Mouse (Mus musculus) hindbrain, embryonic 14.5 days (tissue): ENCODE measurements at regions not wholly inside any gene's neighbourhood (a gene's known extent, or its start where the extent isn't known, plus 50 kb on each side); places are given as distances from the start of the nearest gene placed in this dataset.

Experiments
- ATAC-seq: fragments of 200-750 bp; cut with Nextera tagmentation; 2 replicates; pipeline ENCODE4 v1.8.0; 2017; ENCODE audit warnings: moderate number of reproducible peaks, mild to moderate bottlenecking, moderate TSS enrichment, moderate library complexity; ENCODE audit not compliant: low FRiP score
- DNase-seq: peaks from one replicate; pipeline ENCODE4 v3.0.0-alpha.2; 2015; ENCODE audit warnings: low spot score
- H3K27ac ChIP-seq: fragments of 300-500 bp; sonication (generic); 2 replicates; pipeline ENCODE4 v1.5.1; 2014; ENCODE audit warnings: mild to moderate bottlenecking, moderate library complexity
- H3K27me3 ChIP-seq: fragments of 300-500 bp; sonication (generic); 2 replicates; pipeline ENCODE4 v1.6.1; 2014; ENCODE audit warnings: mild to moderate bottlenecking, low read length, mixed read lengths; ENCODE audit not compliant: control insufficient read depth, insufficient read depth
- H3K36me3 ChIP-seq: fragments of 300-500 bp; sonication (generic); replicated peaks from 2 replicates; pipeline ENCODE4 v1.6.1; 2014; ENCODE audit not compliant: control insufficient read depth, insufficient read depth
- H3K4me1 ChIP-seq: fragments of 300-500 bp; sonication (generic); replicated peaks from 2 replicates; pipeline ENCODE4 v1.6.1; 2014; ENCODE audit warnings: antibody characterized with exemption, low read length, mixed read lengths; ENCODE audit not compliant: control insufficient read depth, insufficient read depth
- H3K4me2 ChIP-seq: fragments of 300-500 bp; sonication (generic); replicated peaks from 2 replicates; pipeline ENCODE4 v1.6.1; 2014; ENCODE audit warnings: mild to moderate bottlenecking, moderate library complexity
- H3K4me3 ChIP-seq: fragments of 300-500 bp; sonication (generic); replicated peaks from 2 replicates; pipeline ENCODE4 v1.5.1; 2014; ENCODE audit warnings: mild to moderate bottlenecking, low read length
- H3K9ac ChIP-seq: fragments of 300-500 bp; sonication (generic); 2 replicates; pipeline ENCODE4 v1.6.1; 2014
- H3K9me3 ChIP-seq: fragments of 300-500 bp; sonication (generic); 2 replicates; pipeline ENCODE4 v1.6.1; 2016; ENCODE audit warnings: low read length; ENCODE audit not compliant: control insufficient read depth
- WGBS: fragments of 180-500 bp; shearing (Covaris S2); extraction: QIAGEN DNeasy Blood & Tissue Kit; methylation state at CpG from one replicate; pipeline ENCODE4 v1.1.7; 2014; 5-methylcytosine and 5-hydroxymethylcytosine counted together

GRCm38 (mm10) chr1:47479059-47479458, 586.4 kb upstream of the Slc39a10 start:
- Histone ChIP-seq H3K4me1 (no peaks in the 10 kb centered on the region), H3K27ac (no peak overlapping the region), H3K27me3 (no peaks in the 10 kb centered on the region), H3K4me3 (no peak overlapping the region), H3K36me3 (no peaks in the 10 kb centered on the region), H3K9me3 (no peaks in the 10 kb centered on the region), H3K4me2 (no peak overlapping the region), H3K9ac (no peak overlapping the region)
- 84% methylated on average over 1 of the region's 1 CpGs for WGBS
- ATAC-seq (no peak), DNase-seq (no peak)

DNA sequence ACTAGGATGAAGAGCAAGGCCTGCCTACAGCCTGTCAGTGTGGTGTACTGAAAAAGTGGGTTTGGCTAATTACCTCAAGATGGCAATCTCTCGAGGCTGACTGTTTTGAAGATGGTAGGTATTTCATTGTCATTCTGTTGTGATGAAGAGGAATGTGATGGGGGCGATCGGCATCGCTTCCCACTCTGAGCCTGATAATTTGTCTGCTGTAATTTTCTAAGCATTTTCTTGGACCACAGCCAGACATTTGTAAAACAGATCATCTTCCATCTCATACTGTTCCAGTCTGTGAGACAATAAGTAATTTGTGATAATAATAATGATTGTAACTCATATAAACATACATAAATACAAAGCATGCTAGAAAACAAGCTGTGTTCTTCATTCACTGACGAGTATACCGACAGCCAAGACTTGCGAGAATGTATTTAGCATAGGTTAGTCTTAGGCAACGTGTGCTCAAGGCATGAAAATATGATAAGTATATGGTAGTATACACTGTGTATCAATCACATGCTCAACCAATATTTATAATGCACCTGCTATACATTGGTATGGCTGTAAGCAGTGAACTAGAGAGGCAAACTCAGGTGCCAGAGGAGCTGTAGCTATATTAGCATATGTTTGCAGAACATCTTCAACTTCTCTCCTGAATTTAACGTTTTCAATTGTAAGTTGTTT, 574.1 kb upstream of the Slc39a10 start:
- 72% methylated on average over 9 of the region's 9 CpGs for WGBS
- no peak overlapping the region for H3K9ac ChIP-seq
- DNase-seq: no peak
- H3K27ac ChIP-seq: no peak overlapping the region
- H3K4me3 ChIP-seq: no peak overlapping the region
- no peaks in the 10 kb centered on the region for H3K4me1 ChIP-seq
- H3K36me3 ChIP-seq: no peaks in the 10 kb centered on the region
- no peak; the same call in 1 of the 2 replicates for ATAC-seq
- H3K27me3 ChIP-seq: no peaks in the 10 kb centered on the region
- no peak overlapping the region for H3K4me2 ChIP-seq
- H3K9me3 ChIP-seq: no peaks in the 10 kb centered on the region

GRCm38 (mm10) chr1:47448737-47449489, 556.3 kb upstream of the Slc39a10 start:
- 59% methylated on average over 6 of the region's 6 CpGs for WGBS
- ATAC-seq (no peak), DNase-seq (no peak)
- Histone ChIP-seq H3K36me3 (no peaks in the 10 kb centered on the region), H3K4me1 (0 out of 2 replicates have a peak, but pooled peaks cover 9% of the 10 kb centered on the region), H3K9ac (no peak overlapping the region), H3K4me3 (no peak overlapping the region), H3K27me3 (no peaks in the 10 kb centered on the region), H3K4me2 (no peak overlapping the region), H3K27ac (no peak overlapping the region), H3K9me3 (no peaks in the 10 kb centered on the region)

DNA sequence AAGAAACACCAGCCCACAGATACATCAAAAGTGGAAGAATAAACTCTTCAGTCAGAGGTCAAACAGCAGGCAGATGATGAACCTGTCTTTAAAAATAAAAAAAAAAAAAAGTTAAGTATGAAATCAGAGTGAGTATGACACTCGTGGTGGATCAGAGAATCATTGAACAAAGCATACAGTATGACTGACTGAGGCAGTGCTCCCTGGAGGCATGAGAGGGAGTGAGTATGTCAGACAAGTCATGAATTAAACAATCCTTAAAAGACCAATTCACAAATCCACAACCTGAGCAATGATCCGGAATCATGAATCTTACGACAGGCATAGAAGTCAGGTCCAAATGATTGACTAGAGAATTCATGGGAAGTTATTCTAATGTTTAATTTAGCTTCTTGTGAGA, 555.4 kb upstream of the Slc39a10 start:
- no peak for DNase-seq
- no peaks in the 10 kb centered on the region for H3K27me3 ChIP-seq
- H3K4me2 ChIP-seq: no peak overlapping the region
- no peak overlapping the region for H3K27ac ChIP-seq
- H3K4me3 ChIP-seq: no peak overlapping the region
- WGBS: 46% methylated on average over 3 of the region's 3 CpGs
- no peaks in the 10 kb centered on the region for H3K36me3 ChIP-seq
- no peak for ATAC-seq
- H3K4me1 ChIP-seq: 0 out of 2 replicates have a peak, but pooled peaks cover 9% of the 10 kb centered on the region
- H3K9me3 ChIP-seq: no peaks in the 10 kb centered on the region
- H3K9ac ChIP-seq: no peak overlapping the region

DNA sequence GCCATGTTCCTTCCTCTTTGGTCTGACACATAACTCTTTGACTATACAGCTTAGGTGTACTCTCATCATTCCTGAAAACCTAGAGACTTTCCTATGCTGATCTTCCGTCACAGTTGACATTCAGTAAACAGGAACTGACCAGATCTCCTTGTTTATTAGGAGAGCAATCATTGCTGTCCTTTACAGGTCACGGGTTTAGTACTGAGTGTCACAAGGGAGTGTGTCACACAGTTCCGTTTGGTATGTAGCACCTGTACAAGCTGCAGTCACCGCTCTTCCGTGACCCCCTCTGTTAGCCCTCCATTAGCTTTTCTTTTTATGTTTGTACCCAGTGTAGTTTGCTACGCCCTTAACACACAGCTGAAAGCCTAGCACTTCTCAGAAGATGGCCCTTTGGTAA, 553.4 kb upstream of the Slc39a10 start:
- ATAC-seq: no peak
- 62% methylated on average over 6 of the region's 6 CpGs for WGBS
- no peaks in the 10 kb centered on the region for H3K36me3 ChIP-seq

DNA sequence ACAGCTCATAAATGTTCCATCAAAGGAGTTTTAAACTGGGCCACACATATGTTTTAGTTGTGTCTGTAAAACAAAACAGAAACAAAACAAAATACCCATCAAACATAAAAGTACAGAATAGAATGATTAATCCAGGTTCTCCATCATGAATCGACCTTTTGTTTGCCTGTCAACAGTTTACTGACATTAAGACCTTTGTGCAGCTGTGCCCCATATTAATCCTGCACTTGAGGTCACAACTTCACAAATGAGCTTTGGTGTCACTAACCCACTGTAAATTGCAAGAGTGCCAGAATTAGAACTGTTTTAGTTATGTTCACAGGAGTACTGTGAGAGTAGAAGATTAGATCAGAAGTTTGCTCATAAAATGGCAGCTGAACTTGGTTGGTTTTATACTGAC, 540.2 kb upstream of the Slc39a10 start:
- no peaks in the 10 kb centered on the region for H3K4me1 ChIP-seq
- H3K9ac ChIP-seq: no peak overlapping the region
- no peaks in the 10 kb centered on the region for H3K36me3 ChIP-seq
- WGBS: 84% methylated on average over 1 of the region's 1 CpGs
- no peak overlapping the region for H3K4me3 ChIP-seq
- no peak overlapping the region for H3K27ac ChIP-seq
- no peaks in the 10 kb centered on the region for H3K27me3 ChIP-seq
- ATAC-seq (no peak), DNase-seq (no peak)
- H3K9me3 ChIP-seq: no peaks in the 10 kb centered on the region
- no peak overlapping the region for H3K4me2 ChIP-seq

More for the DNA sequence above, 553.4 kb upstream of the Slc39a10 start:
- H3K9ac ChIP-seq: no peak overlapping the region
- no peak overlapping the region for H3K27ac ChIP-seq
- no peaks in the 10 kb centered on the region for H3K27me3 ChIP-seq
- DNase-seq: no peak
- no peak overlapping the region for H3K4me3 ChIP-seq
- no peak overlapping the region for H3K4me2 ChIP-seq
- H3K4me1 ChIP-seq: 0 out of 2 replicates have a peak, but pooled peaks cover 9% of the 10 kb centered on the region
- H3K9me3 ChIP-seq: no peaks in the 10 kb centered on the region

DNA sequence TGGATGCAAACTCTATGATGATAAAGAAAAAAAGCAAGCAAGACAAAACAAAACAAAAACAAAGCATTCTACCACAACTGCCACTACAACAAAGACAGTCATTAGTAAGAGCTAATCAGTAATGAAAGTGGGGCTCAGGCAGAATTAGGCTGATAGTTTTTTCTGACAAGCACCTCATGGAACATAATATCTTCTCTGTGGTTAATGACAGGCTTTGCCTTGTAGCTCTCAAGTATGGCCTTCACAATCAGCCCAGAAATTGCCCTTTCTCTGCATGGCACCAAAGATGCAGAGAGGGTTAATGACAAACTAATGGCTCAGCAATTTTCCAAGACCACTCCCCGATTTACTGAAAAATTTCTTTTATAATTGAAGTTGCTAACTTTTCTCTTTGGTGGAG, 512.5 kb upstream of the Slc39a10 start:
- no peak for ATAC-seq
- Histone ChIP-seq H3K27me3 (no peaks in the 10 kb centered on the region), H3K4me2 (no peak overlapping the region), H3K27ac (no peak overlapping the region), H3K36me3 (no peaks in the 10 kb centered on the region), H3K9ac (no peak overlapping the region), H3K4me1 (no peaks in the 10 kb centered on the region), H3K9me3 (no peaks in the 10 kb centered on the region), H3K4me3 (no peak overlapping the region)
- no peak for DNase-seq
- WGBS: 76% methylated on average over 1 of the region's 1 CpGs

- H3K27me3 ChIP-seq: no peaks in the 10 kb centered on the region
- no peaks in the 10 kb centered on the region for H3K9me3 ChIP-seq
These were observed 493.9 kb upstream of the Slc39a10 start for GRCm38 (mm10) chr1:47386579-47386978.

GRCm38 (mm10) chr1:47378795-47379194, 486.1 kb upstream of the Slc39a10 start:
- Histone ChIP-seq H3K4me3 (no peak overlapping the region), H3K4me2 (no peak overlapping the region), H3K9me3 (no peaks in the 10 kb centered on the region), H3K9ac (no peak overlapping the region), H3K27ac (no peak overlapping the region), H3K4me1 (no peaks in the 10 kb centered on the region), H3K36me3 (no peaks in the 10 kb centered on the region), H3K27me3 (no peaks in the 10 kb centered on the region)
- peak; percentile 68; the same call in 1 of the 2 replicates for ATAC-seq
- WGBS: 29% methylated on average over 1 of the region's 1 CpGs
- DNase-seq: no peak

More at GRCm38 (mm10) chr1:47386579-47386978, 493.9 kb upstream of the Slc39a10 start:
- ATAC-seq (peak; percentile 55; the same call in 1 of the 2 replicates), DNase-seq (no peak)
- H3K4me1 ChIP-seq: no peaks in the 10 kb centered on the region
- no peak overlapping the region for H3K4me2 ChIP-seq
- H3K4me3 ChIP-seq: no peak overlapping the region
- no peak overlapping the region for H3K9ac ChIP-seq
- H3K27ac ChIP-seq: no peak overlapping the region
- no peaks in the 10 kb centered on the region for H3K36me3 ChIP-seq
